Mouse (Mus musculus): ENCODE measurements around the gene Gm49358.

DNA sequence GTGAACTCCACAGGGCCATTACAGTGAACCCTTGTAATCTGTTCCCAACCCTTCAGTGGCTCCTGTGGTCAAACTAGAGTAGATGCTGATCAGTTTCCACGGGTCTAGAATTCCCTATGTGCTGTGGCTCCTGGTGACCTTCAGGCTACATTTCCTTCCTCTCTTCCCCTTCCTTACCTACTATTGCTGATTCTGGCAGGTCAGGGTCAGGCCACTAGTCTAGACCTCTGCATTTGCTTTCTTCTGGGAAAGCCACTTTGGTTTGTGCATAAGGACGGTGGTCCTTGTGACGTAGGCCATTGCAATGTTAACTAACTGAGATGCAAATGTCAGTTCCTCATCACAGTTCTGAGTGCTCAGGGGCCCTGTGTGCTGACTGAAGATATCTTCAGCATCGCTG lies 96.6 kb downstream of the Gm49358 start:
- TF ChIP-seq CTCF (IDR thresholded peaks at IDR 0.05; ENCODE audit: extremely low read depth, insufficient read depth, insufficient read length, insufficient replicate concordance) (no peak), POLR2A (IDR thresholded peaks at IDR 0.05; ENCODE audit: low read depth, low read length) (no peak)
